Mouse (Mus musculus) limb, embryonic 13.5 days (tissue): Measurements from ENCODE around the gene Psma6. TPM values are rescaled to one million over a fixed set of nuclear protein-coding genes. Genes with fewer than 3 reads are reported as not detected.
A peak's percentile ranks its signal among the peaks of the same experiment; 100 is the strongest.
"Not testable (repeated sequence)": the region's sequence is repeated elsewhere in the genome, so short reads cannot be mapped to it uniquely, and the experiment has no call there.

ENCODE experiments used
- ATAC-seq: fragments of 200-750 bp; cut with Nextera tagmentation; 2 replicates; pipeline ENCODE4 v1.8.0; 2017; ENCODE audit warnings: low read depth, moderate number of reproducible peaks, moderate TSS enrichment; ENCODE audit not compliant: low FRiP score
- H3K27ac ChIP-seq: fragments of 300-500 bp; sonication (generic); 2 replicates; pipeline ENCODE4 v1.5.1; 2015; ENCODE audit warnings: inconsistent platforms, mild to moderate bottlenecking, moderate library complexity
- H3K27me3 ChIP-seq: fragments of 300-500 bp; sonication (generic); 2 replicates; pipeline ENCODE4 v1.6.1; 2015; ENCODE audit warnings: mild to moderate bottlenecking, inconsistent platforms
- H3K36me3 ChIP-seq: fragments of 300-500 bp; sonication (generic); 2 replicates; pipeline ENCODE4 v1.6.1; 2015; ENCODE audit warnings: inconsistent platforms, mild to moderate bottlenecking, moderate library complexity
- H3K4me1 ChIP-seq: fragments of 300-500 bp; sonication (generic); 2 replicates; pipeline ENCODE4 v1.6.1; 2015; ENCODE audit warnings: inconsistent platforms
- H3K4me2 ChIP-seq: fragments of 300-500 bp; sonication (generic); replicated peaks from 2 replicates; pipeline ENCODE4 v1.6.1; 2015; ENCODE audit warnings: inconsistent platforms, mild to moderate bottlenecking, moderate library complexity
- H3K4me3 ChIP-seq: fragments of 300-500 bp; sonication (generic); 2 replicates; pipeline ENCODE4 v1.5.1; 2015; ENCODE audit warnings: moderate library complexity, mild to moderate bottlenecking, inconsistent platforms
- H3K9ac ChIP-seq: fragments of 300-500 bp; sonication (generic); 2 replicates; pipeline ENCODE4 v1.6.1; 2015; ENCODE audit warnings: mild to moderate bottlenecking, inconsistent platforms
- H3K9me3 ChIP-seq: fragments of 300-500 bp; sonication (generic); 2 replicates; pipeline ENCODE4 v1.6.1; 2016; ENCODE audit warnings: inconsistent platforms
- WGBS: fragments of 180-500 bp; shearing (Covaris S2); methylation state at CpG from one replicate; pipeline ENCODE4 v1.1.7; 2015; 5-methylcytosine and 5-hydroxymethylcytosine counted together
- polyA plus RNA-seq: library from polyadenylated mRNA; unstranded; fragments of >200 nt; fragmentation: Nextera tagmentation; extraction: Ambion mirVana; gene quantifications from 2 replicates; pipeline ENCODE4 v1.2.1, GENCODE M21; 2015

Gene Psma6
- polyA plus RNA-seq, 1 experiment from 2014 or later = 461 TPM

DNA sequence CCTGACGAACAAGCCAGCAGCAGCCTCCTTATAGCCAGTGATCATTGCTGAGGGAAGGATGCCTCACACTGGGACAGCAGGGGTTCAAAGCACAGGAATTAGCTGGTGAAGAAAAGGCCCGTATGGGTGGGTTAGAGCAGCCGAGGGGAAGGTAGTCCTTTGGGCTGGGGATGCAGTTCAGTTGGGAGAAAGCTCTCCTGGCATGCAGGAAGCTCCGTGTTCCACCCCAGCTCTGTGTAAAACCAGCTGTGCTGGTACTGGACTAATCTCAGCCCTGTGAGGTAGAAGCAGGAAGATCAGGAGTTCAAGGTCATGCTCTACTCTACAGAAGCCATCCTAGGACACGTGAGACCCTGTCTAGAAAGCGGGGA lies 6.4 kb upstream of the Psma6 start:
- H3K27ac ChIP-seq = no peak overlapping the region
- no peak overlapping the region for H3K4me2 ChIP-seq
- H3K36me3 ChIP-seq = peaks cover 11% of the 10 kb centered on the region
- H3K9me3 ChIP-seq = no peaks in the 10 kb centered on the region
- no peak overlapping the region for H3K4me3 ChIP-seq
- H3K4me1 ChIP-seq = peaks cover 5% of the 10 kb centered on the region; the same call in 1 of the 2 replicates
- no peak overlapping the region for H3K9ac ChIP-seq
- no peak for ATAC-seq
- no peaks in the 10 kb centered on the region for H3K27me3 ChIP-seq
- 73% methylated on average over 6 of the region's 6 CpGs for WGBS

DNA sequence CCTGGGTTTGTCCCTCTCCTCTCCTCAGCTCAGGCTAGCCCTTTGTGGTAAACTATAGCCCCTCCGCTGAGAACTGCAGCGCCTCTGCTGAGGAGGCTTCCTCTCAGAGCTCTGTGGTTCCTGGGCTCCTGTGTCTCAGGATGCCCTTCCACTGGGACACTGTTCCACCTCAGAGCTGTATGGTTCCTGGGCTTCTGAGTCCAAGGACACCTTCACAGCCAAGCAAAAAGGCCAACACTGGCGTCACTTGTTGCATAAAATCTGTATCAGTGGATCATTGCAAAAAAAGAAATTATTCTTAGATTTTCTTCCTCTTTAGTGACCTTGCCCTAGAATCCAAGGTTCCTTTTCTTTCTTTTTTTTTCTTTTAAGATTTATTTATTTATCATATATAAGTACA lies 804 bp downstream of the Psma6 start:
- ATAC-seq = no peak
- Histone ChIP-seq H3K4me2 (no peak overlapping the region), H3K4me3 (no peak overlapping the region)

DNA sequence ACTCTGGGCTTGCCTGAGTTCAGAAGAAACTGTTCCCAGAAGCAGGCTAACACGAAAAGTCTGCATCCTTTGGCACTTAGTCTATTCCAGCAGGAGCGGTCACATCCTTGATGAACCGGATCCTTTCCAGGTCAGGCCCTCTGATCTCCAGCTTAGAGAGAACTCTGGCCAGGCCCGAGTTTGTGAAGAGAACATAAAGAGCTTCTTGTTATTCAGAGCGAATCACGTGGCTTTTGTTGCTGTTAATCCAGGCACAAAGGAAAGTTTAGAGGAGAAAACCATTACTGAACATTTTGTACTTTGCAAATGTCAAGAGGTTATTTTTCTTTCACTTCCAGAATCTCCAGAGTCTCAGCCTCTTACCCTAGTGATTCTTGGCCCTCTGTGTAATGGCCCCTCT lies 1.9 kb downstream of the Psma6 start:
- no peak overlapping the region for H3K4me2 ChIP-seq
- H3K36me3 ChIP-seq = peaks cover 4% of the 10 kb centered on the region; the same call in 1 of the 2 replicates
- 66% methylated on average over 6 of the region's 6 CpGs for WGBS
- H3K4me1 ChIP-seq = peaks cover 25% of the 10 kb centered on the region
- ATAC-seq = no peak
- H3K27me3 ChIP-seq = no peaks in the 10 kb centered on the region
- H3K4me3 ChIP-seq = no peak overlapping the region
- H3K9ac ChIP-seq = no peak overlapping the region
- no peak overlapping the region for H3K27ac ChIP-seq
- H3K9me3 ChIP-seq = no peaks in the 10 kb centered on the region

More for the DNA sequence above, 804 bp downstream of the Psma6 start:
- Histone ChIP-seq H3K27me3 (no peaks in the 10 kb centered on the region), H3K4me1 (peaks cover 18% of the 10 kb centered on the region), H3K27ac (peak overlapping the region; percentile 44; the same call in 1 of the 2 replicates), H3K9ac (no peak overlapping the region), H3K9me3 (no peaks in the 10 kb centered on the region), H3K36me3 (peaks cover 4% of the 10 kb centered on the region; the same call in 1 of the 2 replicates)
- 89% methylated on average over 3 of the region's 3 CpGs for WGBS

DNA sequence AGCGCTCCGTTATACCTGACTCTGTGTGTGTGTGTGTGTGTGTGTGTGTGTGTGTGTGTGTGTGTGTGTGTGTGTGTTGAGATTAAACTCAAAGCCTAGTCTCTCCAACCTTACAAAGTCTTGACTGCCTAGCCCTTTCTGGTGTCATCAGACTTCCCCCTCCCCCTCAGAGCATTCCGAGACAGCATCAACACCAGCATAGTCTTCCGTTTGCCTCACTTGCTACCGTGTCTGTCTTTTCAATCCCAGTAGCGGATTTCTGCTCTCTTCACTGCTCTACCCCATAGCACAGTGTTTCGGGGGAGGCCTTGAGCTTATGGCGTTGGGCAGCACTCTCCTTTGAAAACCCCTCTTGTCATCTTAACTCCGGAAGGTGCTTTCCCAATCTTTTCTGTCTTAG lies 2.4 kb downstream of the Psma6 start:
- Histone ChIP-seq H3K4me3 (no peak overlapping the region), H3K9ac (no peak overlapping the region), H3K27me3 (no peaks in the 10 kb centered on the region), H3K4me1 (peaks cover 25% of the 10 kb centered on the region), H3K9me3 (no peaks in the 10 kb centered on the region), H3K4me2 (no peak overlapping the region), H3K36me3 (peaks cover 4% of the 10 kb centered on the region; the same call in 1 of the 2 replicates), H3K27ac (no peak overlapping the region)
- WGBS = 80% methylated on average over 9 of the region's 9 CpGs
- ATAC-seq = no peak

DNA sequence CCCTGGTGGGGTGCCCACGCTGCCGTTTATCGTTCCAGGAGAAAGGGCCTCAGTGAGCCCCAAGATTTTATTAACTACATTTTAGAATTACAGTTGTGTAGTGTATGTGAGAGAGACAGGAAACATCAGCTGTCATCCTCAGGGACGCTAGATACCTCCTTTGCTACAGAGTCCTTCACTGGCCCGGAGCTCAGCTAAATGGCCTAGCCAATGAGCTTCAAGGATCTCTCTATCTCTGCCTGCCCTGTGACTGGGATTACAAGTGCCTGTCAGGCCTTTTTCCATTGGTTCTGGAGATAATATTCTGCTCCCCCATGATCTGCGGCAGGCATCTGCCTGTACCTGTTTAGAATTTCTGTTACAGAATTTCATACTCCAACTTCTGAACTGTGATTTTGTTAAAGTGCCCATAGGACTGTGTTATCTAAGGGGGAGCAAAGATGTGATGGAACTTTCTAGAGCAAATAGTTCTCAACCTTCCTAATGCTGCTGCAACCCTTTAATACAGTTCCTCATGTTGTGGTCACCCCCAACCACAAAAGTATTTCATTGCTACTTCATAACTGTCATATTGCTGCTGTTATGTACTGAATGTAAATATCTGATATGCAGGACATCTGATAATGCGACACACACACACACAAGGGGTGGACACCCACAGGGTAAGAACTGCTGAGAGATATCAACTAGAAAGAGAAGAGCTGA lies 3.2 kb downstream of the Psma6 start:
- Histone ChIP-seq H3K9me3 (no peaks in the 10 kb centered on the region), H3K4me1 (peaks cover 25% of the 10 kb centered on the region), H3K4me3 (no peak overlapping the region), H3K36me3 (peaks cover 4% of the 10 kb centered on the region; the same call in 1 of the 2 replicates), H3K27ac (no peak overlapping the region), H3K27me3 (no peaks in the 10 kb centered on the region), H3K4me2 (no peak overlapping the region), H3K9ac (no peak overlapping the region)
- no peak for ATAC-seq
- WGBS = 79% methylated on average over 7 of the region's 7 CpGs

DNA sequence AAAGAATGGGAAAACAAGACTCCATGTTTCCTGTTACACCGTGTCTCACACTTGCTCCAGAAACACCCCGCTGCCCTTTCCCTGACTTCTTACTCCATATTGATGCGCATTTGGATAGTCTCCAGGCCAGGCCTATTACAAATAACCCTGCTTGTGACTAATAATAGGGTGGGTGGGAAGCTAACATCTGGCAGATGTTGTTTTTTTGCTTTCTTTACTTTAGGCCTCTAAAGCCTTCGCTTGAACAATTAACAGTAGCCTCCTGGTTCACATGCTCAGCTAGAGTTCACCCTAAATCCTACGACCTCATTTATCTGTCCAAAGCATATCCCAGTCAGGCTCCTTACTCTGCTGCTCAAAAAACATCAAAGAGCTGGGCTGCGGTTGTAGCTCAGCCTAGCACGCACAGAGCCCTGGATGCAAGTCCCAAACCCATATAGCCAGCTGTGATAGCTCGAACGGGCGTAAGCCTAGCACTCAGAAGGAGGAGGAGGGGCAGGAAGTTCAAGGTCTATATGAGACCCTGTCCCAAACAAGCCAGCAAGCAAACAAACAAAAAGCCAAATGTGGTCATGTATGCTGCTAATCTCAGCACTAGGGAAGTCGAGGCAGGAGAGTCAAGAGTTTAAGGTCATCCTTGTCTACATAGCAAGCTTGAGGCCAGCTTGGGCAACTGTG lies 3.9 kb downstream of the Psma6 start:
- no peaks in the 10 kb centered on the region for H3K9me3 ChIP-seq
- WGBS = 57% methylated on average over 11 of the region's 11 CpGs
- ATAC-seq = no peak
- no peak overlapping the region for H3K9ac ChIP-seq
- peaks cover 25% of the 10 kb centered on the region for H3K4me1 ChIP-seq
- H3K27ac ChIP-seq = no peak overlapping the region
- H3K4me2 ChIP-seq = no peak overlapping the region
- no peaks in the 10 kb centered on the region for H3K27me3 ChIP-seq
- no peaks in the 10 kb centered on the region for H3K36me3 ChIP-seq
- no peak overlapping the region for H3K4me3 ChIP-seq

DNA sequence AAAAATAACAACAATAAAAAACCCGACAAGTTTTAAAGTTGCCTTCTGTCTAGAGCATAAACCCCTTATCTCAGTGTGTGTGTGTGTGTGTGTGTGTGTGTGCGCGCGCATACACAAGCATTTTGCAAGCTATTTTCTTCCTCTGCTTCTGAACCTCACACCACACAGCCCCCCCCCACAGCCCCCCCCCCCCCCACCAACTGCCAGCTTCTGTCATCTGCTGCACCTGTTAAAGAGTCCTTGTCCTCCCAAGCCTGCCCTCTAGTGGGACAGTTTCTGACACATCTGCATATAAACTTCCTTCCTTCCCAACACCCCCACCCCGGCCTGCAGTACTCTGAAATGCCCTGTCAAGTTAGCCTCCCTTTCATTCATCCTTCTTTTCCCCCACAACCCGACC lies 4.5 kb downstream of the Psma6 start:
- ATAC-seq = no peak

DNA sequence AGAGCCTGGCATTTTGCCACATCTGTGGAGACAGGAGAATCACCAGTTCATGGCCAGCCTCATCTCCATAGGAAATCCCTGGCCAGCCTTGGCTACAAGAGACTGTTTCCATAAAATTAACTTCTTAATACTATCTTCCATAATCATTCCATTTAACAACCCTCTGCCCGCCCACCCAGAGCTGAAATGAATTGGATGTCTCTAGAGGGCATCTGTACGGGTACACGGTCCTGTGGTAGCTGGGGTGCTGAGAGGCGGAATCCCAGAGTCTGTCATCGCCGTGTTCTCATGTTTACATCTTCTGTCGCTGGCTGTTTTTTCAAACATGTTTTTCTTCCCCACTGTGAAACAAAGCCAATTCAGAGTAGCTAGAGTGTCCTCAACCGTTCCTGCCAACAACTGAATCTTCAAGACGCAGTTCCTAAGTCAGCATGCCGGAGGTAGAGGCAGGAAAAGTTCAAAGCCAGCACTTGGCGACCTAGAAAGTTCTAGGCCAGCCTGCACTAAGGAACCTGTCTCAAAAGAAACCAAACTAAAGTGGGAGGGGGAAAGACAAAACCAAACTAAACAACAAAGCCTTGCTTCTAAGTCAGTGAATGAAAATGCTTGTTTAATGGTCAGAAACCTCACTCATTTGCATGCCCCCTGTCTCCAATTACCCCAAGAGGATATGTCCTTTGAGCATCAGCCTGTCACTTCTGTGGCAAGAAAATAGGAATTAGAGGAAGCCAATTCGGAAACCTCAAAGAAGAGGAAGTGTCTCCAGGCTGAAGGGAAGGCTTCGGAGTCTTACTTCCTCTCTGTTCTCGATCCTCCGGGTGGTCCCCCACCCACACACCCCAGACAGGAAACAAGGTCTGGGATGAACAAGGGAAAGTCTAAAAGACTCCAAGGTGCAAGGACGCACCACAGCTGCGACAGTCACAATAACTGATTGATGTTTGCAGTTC lies 5.4 kb downstream of the Psma6 start:
- H3K4me2 ChIP-seq = no peak overlapping the region
- peaks cover 19% of the 10 kb centered on the region for H3K4me1 ChIP-seq
- H3K9ac ChIP-seq = no peak overlapping the region
- H3K9me3 ChIP-seq = no peaks in the 10 kb centered on the region
- no peaks in the 10 kb centered on the region for H3K36me3 ChIP-seq
- H3K27me3 ChIP-seq = no peaks in the 10 kb centered on the region
- H3K4me3 ChIP-seq = no peak overlapping the region
- no peak overlapping the region for H3K27ac ChIP-seq
- ATAC-seq = no peak
- 81% methylated on average over 17 of the region's 17 CpGs for WGBS

More for the DNA sequence above, 4.5 kb downstream of the Psma6 start:
- H3K36me3 ChIP-seq = no peaks in the 10 kb centered on the region
- H3K4me1 ChIP-seq = peaks cover 25% of the 10 kb centered on the region
- no peak overlapping the region for H3K4me3 ChIP-seq
- H3K9me3 ChIP-seq = no peaks in the 10 kb centered on the region
- 69% methylated on average over 6 of the region's 6 CpGs for WGBS
- H3K27me3 ChIP-seq = no peaks in the 10 kb centered on the region
- no peak overlapping the region for H3K4me2 ChIP-seq
- H3K9ac ChIP-seq = no peak overlapping the region
- H3K27ac ChIP-seq = no peak overlapping the region

DNA sequence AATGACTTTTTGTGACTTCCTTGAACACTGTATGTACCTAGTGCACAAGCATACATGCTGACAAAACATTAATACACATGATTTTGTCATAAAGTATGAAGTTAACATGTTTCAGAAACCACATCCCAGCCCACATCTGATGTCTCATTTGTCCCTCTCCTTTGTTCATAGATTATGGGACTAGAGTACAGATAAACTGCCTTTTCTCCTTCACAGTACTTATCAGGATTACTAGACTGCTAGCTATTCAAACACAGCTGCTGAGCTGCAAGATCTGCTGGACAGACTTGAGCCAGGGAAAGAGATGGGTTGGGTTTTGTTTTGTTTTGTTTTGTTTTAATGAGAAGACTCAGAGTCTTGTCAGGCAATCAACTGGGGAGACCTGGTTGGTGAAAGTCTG lies 8.1 kb downstream of the Psma6 start:
- Histone ChIP-seq H3K36me3 (no peaks in the 10 kb centered on the region), H3K27me3 (no peaks in the 10 kb centered on the region), H3K4me1 (peaks cover 15% of the 10 kb centered on the region; the same call in 1 of the 2 replicates), H3K9me3 (no peaks in the 10 kb centered on the region), H3K27ac (no peak overlapping the region), H3K4me3 (no peak overlapping the region), H3K9ac (no peak overlapping the region), H3K4me2 (no peak overlapping the region)
- no peak for ATAC-seq

DNA sequence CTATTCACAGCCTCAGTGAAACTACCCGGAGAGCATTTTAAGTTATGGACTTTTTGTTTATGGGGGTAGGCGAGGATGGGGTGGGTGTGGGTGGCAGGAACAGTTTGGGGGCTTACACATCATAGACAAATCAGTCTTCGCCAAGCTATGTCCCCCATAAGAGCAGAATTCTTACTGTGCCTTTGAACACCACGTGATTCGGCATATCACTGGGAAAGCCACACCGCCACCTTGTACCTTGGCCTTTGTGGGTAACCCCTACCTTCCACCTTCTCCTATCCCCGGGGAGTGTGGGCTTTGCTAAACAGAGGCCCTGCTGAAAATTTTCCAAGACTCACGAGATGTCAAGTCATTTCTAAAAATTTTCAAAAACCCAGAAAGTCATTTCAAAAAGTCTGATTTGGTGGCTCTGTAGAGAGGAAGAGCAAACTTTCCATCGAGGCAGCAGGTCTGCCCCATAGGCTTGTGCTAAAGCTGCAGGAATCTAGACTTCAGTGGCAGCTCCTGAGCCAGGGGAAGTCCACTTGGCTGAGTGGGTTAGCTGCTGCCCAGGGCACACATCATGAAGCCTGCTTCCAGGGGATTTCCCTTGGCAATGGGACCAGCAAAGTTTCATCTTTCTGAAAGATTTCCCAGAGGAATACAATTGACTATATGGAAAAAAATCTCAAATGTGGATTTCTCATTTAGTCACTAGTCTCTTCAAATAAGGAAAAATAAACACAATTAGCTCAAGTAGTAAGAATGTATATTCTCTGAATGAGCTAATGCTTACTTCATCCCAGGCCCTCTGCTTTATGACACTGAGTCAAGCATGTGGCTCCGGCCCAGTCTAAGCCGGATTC lies 8.9 kb downstream of the Psma6 start:
- Histone ChIP-seq H3K27me3 (no peaks in the 10 kb centered on the region), H3K4me1 (peaks cover 16% of the 10 kb centered on the region), H3K36me3 (no peaks in the 10 kb centered on the region), H3K9me3 (no peaks in the 10 kb centered on the region), H3K9ac (no peak overlapping the region), H3K4me2 (no peak overlapping the region), H3K4me3 (no peak overlapping the region), H3K27ac (no peak overlapping the region)
- ATAC-seq = no peak
- 84% methylated on average over 11 of the region's 11 CpGs for WGBS

DNA sequence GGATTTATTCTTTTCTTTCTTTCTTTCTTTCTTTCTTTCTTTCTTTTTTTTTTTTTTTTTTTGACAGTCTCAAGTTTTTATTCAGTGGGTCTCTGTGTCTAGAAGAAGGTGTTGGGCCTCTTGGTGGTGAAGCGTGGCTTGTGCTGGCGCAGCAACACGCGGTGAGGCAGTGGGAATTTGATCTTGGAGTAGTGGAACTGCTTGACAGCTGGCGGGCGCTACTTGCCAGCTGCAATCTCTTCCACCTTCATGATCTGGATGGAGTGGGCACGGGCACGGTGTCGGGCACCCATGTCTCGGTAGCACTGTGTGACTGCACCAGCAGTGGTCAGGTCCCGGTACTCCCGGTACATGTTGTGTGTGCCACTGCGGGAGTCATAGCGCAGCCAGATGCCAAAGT lies 11.6 kb downstream of the Psma6 start:
- not testable (repeated sequence) for H3K36me3 ChIP-seq, H3K4me2 ChIP-seq, H3K27ac ChIP-seq, ATAC-seq, H3K9ac ChIP-seq, H3K27me3 ChIP-seq, H3K9me3 ChIP-seq, H3K4me3 ChIP-seq
- H3K4me1 ChIP-seq = peaks cover 18% of the 10 kb centered on the region
- 89% methylated on average over 14 of the region's 14 CpGs for whole genome bisulfite sequencing
